Mouse (Mus musculus): ENCODE measurements around the gene Rgs14.

Gene Rgs14

DNA sequence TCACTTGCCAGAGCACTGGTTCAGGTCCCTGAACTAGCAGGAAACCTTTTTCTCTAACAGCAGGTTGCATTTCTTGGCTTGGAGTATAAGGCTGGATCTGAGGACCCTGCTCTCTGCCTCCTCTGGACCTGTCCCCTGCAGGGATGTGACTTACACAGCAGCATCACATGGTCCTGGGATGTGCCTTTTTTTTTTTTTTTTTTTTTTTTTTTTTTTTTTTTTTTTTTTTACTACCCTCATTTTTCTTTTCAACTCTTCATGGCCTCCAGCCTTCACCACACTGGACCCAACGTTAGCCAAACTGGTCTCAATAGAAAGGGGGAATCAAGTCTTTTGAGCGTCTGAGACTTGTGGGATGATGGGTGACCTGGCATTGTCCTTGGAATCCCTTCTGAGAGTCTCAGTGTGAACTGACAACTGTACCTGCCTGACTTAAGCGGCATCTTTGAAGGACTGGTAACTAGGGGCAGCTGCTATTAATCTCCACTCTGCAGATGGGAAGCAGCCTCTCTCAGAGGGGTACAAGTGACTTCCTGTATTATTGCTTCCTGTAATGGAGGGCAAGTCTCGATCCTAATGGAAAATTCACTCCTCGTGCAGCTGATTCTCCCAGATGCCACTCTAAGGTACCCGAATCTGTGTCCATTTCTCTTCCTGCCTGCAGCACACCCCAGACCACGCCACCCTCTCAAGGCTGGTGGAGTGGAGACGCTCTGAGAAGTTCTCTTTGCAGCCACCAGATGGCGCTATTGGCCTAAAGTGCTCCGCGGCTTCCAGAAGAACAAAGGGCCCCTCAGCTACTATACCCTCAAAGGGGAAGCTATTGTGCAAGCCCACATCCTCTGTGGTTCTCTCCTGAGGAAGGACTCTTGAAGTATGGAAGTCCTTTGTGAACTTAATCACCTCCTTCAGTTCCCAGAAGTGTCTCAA is 35.6 kb downstream of the Rgs14 start:
- DNase-seq (ENCODE audit: low spot score), result peak; percentile 89

DNA sequence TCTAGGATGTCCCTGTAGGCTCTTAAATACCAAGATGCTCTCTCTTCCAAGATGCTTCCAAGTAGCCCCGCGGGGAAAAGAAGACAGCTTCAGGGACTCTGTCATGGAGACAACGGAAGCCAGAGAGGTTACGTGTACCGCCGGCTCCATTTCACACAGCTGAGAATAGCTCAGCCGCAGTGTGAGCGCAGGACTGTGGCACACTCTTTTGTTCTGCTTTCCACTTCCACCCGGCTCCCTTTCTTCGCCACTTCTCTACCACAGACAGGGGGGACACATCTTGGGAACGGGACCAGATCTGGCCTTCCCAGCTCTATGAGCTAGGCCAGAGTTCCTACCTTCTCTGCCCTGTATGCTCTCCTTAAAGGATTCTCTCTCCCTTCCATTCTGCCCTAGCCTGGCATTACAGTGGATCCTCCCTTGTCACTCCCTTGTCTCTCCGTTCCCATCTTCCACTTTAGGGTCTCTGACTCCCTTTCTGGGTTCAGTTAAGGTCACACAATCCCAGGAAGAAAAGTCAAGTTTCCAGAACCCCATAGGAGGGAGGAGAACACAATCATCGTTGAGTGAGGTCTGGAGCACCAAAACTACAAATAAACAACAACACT is 36.4 kb downstream of the Rgs14 start:
- DNase-seq (ENCODE audit: low spot score), result no peak

DNA sequence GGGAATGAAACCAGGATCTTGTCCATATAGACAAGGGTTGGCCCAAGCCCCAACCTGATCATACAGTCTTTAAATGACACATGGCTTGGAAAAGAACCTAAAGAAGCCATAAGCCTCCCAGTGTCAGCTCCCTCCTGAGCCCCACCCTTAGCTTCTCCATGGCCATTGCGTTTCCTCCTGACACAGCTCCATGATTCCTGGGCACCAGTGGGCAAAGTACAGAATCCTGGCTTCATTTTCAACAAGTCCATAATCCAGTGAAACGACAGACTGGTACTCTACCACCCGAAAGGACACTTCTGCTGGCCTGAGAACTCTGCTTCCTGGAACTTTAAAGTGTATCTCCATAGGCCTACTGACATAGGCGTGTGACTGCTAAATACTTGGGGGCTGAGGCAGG is 37.8 kb downstream of the Rgs14 start:
- DNase-seq (ENCODE audit: low spot score), result no peak

DNA sequence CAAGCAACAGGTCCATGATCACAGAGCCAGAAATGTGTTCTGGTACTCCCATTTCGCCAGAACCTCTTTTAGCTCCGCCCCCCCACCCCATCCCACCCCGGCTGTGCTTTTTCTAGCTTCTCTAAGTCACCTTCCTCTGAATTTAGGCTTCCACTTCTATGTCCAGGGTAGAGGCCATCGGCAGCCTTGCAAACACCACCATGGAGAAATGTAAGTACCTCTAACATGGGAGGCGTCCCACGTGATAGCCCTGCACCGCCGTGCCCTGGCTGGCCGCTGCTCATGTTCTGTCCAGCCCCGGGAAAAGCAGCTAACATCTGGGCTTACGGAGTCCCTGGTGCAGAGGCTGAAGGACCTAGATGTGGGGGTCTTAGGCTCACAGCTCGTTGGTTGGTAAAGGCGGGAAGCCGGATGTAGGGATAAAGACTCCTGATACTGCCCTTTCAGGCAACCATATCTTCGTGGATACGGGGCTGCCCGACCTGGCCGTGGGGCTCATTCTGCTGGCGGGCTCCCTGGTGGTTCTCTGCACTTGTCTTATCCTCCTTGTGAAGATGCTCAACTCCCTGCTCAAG is 39.1 kb downstream of the Rgs14 start:
- DNase-seq (ENCODE audit: low spot score), result no peak

DNA sequence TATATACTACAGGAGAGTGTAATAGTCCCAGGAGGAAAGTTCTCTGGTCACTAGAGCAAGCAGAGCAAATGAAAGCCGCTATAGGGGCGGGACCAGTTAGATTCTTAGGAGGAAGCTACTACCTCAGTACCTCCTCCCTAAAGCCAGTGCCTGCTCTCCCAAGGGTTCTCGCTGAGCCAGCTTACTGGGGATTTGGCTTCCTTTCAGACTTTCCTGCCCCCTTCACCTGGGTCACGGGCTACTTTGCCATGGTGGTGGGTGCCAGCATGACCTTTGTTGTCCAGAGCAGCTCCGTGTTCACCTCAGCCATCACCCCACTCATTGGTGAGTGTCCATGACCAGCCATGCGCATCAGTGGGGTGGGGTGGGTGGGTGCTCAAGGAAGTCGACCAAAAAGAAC is 42.3 kb downstream of the Rgs14 start:
- DNase-seq (ENCODE audit: low spot score), result no peak

DNA sequence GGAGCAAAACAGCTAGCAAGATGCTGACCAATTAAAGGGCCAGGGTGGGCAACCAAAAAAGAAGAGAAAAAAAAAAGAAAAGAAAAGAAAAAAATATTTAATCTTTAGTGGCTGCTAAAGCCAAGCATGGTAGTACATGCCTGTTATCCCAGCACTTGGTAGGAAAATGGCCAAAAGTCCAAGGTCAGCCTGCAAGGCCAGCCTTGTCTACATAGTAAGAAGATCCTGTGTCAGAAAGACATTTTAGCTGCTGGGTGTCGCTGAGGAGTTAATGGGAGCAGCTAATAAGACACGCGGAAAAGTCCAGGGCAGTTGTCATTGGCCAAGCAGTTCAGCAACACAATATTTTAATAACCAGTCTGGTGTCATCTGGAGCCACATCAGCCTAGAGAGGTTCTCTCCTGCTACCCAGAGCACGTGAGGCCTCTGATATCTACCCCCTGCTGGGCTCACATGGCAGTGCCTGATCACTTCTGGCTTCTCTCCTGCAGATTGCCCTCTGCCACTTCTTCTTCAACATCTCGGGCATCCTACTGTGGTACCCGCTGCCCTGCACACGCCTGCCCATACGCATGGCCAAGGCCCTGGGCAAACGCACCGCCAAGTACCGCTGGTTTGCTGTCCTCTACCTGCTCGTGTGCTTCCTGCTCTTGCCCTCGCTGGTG is 43.2 kb downstream of the Rgs14 start:
- no peak for DNase-seq (ENCODE audit: low spot score)

DNA sequence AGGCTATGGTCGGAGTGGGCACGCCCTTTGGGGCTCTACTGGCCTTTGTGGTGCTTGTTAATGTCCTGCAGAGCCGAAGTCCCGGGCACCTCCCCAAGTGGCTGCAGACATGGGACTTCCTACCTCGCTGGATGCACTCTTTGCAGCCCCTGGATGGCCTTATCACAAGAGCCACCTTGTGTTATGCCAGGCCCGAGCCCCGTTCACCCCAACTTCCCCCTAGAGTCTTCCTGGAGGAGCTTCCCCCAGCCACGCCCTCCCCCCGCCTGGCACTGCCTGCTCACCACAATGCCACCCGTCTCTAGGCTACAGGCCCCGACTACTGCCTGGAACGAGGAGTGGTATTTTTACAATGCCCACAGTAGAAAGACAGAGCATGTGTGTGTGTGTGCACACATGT is 43.8 kb downstream of the Rgs14 start:
- DNase-seq (ENCODE audit: low spot score), result no peak

DNA sequence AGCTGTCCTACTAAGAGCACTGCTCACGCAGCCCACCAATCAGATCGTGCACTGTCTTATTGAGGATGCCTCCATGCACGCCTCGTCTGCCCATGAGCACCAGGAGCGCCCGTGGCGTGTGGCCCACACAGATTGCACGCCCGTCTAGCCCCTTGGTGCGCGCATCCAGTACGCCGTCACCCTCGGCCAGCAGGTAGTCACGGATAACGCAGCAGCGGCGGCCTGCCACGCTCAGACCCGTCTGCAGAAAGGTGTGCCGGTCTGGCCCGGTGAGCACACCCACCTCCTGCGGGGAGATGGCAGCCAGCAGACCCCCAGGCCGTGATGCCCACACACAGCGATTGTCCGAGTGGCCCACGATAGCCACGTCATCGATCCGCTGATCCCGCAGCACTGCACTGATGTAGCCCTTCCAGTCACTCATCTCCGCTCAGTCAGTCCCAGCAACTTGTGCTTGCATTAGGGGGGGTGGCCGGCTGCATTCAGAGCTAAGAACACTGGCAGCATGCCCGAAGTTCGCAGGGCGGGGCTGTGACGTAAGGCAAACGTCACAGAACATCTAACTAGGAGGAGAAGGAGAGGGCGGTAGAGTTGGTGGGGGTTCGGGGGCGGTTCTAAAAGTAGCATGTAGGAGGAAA is 45.3 kb downstream of the Rgs14 start, which contains the start of gene Pfn3:
Pfn3 (minus strand) TSS at position 490 of the 638 bp plus-strand sequence.
- no peak for DNase-seq (ENCODE audit: low spot score)

DNA sequence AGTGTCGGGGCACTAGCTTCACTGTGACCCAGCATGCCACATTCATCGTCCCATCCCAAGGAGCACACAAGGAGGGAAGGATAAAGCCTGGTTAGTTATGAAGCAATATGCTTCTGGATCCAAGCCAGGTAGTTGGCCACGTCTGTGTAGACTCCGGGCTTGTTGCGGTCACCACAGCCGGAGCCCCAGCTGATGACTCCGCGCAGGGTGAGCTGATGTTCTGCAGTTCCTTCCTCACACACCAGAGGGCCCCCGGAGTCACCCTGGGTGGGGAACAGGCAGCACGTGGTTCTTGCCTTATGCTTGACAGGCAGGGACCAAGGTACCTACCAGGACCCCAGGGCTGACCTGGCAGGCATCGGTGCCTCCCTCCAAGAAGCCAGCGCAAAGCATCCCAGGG is 48.5 kb downstream of the Rgs14 start:
- DNase-seq (ENCODE audit: low spot score), result peak; percentile 91

DNA sequence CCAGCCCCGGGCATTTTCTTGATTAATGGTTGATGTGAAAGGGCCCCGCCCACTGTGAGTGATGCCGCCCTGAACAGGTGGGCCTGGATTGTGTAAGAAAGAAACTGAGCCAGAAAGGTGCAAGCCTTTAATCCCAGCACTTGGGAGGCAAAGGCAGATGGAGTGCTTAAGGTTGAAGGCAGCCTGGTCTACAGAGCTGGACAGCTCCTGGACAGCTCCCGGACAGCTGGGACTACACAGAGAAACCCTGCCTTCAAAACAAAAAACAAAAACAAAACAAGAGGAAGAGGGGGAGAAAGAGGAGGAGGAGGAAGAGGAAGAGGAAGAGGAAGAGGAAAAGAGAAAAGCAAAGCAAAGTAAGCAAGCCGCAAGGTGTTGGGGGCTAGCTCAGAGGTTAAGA is 49.6 kb downstream of the Rgs14 start:
- no peak for DNase-seq (ENCODE audit: low spot score)

DNA sequence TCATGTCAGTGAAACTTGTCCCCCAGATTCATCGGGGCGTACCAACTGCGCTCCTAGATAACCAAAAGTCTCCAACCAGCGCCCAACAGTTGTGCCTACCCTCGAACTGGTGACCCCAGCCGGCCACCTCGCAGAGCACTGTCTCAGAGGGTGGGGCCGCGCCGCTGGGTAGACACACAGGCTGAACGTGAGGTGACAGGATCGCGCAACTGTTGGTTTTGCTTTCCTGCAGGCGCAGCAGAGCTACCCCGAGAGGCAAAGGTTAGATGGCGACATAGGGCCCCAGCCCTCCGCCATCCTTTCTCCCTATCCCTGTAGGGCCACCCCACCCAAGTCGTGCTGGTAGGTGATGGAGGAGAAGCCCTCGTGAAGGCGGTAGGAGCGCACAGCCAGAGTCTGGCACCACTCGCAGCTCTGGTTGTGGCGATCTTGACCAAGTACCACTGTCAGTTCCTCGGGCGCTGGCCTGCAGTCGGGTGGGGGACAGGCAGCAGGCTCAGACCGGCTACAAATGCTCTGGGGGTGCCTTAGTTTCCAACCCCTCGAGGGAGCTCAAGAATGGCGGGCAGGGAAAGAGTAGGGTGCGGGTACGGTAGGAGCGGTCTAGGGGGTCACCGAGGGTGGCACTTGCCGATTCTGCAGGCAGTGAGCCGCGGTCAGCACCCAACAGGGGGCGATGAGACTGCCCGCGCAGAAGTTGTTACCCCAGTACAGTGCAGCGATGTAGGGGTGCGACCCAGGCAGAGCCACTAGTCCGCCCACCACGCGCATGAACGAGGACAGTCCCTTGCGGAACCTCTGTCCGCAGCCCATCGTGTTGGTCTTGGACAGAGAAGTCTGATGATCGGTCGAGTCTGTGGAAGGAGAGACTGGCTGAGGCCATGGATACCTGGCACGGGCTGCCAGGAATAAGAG is 50.7 kb downstream of the Rgs14 start:
- no peak for DNase-seq (ENCODE audit: low spot score)

DNA sequence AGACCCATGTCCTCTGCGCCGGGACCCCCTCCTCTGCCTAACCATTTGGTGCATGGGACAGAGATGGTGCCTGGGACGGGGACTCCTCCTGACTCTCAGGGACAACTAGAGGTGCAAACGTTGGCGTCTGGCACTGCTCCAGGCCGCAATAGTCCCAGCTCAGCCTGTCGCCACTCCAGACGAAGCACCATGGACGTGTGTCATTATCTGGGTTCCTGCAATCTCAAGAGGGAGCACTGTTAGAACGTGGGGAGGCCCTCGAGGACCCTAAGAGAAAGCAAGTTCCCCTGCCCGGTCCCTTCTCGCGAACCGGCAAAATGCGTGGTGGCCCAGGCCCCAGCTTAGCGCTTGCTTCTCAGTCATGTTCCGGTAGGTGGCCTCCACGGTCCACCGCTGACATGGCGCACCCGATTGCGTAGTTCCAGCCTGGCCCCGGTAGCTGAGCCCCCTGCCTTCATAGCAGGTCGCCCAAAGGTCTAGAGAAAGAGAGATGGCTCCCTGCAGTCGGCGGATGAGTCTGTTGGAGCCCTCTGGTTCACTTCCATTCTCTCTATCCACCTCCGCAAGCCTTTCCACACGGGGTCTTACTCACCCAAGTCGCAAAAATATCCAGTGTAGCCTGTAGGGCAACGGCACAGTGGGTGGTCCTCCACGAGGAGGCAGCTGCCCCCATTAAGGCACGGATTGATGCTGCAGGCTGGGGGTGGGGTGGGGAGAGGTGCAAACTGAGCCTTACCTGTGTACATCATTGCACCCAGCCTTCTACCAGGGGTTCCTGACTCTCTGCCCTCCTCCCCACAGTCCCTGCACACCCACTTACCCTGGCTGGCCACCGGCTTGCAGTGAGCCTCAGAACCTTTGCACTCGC is 51.6 kb downstream of the Rgs14 start:
- DNase-seq (ENCODE audit: low spot score), result peak; percentile 89

DNA sequence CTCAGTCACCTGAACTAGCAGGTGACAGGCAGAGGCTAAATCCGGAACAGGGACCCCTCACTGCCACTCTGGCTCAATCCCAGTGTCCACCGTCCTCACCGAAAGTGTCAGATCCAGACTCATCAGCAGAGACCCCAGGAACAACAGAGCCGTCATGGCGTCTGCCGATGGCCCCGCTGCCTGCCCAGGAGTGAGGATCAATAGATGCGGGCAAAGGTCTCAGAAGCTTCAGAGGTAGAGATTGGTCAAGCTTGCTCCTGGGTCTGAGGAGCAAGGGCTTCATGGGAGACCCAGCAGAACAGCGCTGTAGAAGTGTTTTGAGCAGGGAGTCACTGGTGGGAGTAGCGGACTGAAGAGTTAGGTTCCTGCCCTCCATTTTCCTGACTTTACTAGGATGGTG is 57.1 kb downstream of the Rgs14 start, which contains the start of gene F12:
F12 (minus strand) TSS at position 181 of the 400 bp plus-strand sequence.
- DNase-seq (ENCODE audit: low spot score), result no peak

DNA sequence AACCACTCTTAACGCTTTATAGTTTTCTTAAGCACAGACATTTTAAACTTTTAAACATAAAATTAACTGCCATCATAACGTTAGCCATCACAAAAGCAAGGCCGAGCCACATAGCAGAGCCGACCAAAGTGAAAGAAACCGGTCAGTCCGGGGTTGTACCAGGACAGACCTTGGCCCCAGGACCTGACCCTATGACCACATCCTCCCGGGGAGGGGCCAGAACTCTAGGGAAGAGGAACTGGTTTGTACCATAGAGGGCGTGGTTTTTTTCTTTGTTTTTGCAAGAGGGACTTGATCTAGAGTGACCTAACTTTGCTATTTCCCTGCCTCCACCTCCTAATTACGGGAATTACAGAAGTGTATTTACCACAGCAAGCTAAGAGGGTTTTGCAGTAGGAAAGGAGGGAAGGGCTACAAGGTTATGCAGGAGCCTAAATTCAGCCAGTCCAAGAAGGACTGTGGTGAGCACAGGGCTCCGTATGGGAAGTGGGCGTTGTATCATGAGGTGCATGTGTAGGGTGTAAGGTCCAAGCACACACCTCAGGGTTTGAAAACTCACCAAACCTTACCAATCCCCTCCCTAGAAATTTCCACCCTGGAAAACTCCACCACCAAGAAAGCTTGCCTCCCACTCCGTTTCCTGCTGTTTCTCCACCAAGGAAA is 59.8 kb downstream of the Rgs14 start:
- no peak for DNase-seq (ENCODE audit: low spot score)

DNA sequence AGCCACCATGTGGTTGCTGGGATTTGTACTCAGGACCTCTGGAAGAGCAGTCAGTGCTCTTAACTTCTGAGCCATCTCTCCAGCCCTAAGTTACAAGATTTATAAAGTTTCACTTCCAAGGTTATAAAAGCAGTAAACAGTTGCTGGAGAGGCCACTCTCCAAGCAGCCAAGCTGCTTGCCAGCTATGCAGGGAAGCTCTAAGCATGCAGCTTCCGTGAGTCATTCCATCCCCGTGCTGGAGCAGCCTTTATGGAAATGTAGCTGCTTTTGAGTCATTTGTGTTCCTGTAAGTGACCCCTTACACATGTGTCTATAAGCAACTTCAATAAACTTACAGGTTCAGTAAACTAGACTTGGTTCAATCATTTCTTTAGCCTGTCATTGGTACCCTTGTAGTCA is 61.0 kb downstream of the Rgs14 start:
- DNase-seq (ENCODE audit: low spot score), result no peak

DNA sequence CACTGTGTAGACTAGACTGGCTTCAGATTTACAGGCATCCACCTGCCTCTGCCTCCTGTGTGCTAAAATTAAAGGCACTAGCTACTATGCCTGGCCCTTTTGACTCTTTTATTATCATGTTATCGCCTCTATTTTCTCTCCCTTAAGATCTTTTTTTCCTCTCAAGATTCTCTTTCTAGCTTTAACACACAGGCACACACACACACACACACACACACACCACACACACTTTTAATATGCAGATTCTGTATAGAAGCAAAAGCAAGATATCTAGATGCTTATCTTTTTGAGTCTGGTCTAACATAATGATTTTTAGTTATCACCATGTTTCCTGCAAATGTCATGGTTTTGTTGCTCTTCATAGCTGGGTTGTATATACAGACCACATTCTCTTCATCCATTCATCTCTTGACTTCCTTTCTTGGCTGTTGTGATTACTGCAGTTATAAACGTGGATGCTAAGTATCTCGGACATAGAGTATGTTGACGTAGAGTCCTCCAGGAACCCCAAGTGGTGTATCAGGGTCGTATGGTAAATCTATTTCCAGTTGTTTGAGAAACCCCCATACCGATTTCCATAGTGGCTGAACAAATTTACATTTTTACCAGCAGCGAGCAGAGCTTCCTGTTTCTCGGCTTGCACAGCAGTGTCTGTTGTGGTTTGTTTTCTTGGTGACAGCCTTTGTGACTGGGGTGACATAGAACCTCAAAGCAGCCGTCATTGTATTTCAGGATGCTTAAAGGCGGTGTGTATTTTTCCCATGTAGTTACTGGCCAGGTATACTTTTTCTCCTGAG is 62.6 kb downstream of the Rgs14 start:
- peak; percentile 85 for DNase-seq (ENCODE audit: low spot score)
